ENCODE assay signal across 11 mouse cellular contexts in genomic region chr9:56712667-56713369, GRCm38 (mm10).
A peak's percentile ranks its signal among the peaks of the same experiment; 100 is the strongest.
DNase-seq lines count a peak whose midpoint lies in the region; ATAC-seq and TF ChIP-seq lines count a peak whose summit lies in the region.
"Had no signal": no experiment of that assay in that cellular context is flagged by ENCODE, and none has a peak within 500 bp of the region (broad histone marks: within the 10 kb centered on the region; RNA-seq: fewer than 3 reads in every experiment).

No protein-coding gene starts in this region.

- peak; percentile 24 for TF ChIP-seq CTCF in heart, postnatal 0 days (IDR thresholded peaks at IDR 0.05; ENCODE audit: low read depth)

- intact Hi-C loops in left cerebral cortex, postnatal 36 days (cut with DNase I), result loop anchor here (1.0 to 2.0 kb wide), 3 partner anchors 27 to 76 kb away; no protein-coding TSS in a partner anchor

- H3K4me1 ChIP-seq in heart, postnatal 0 days (ENCODE audit: control insufficient read depth, insufficient read depth), result no peaks in the 10 kb centered on the region
- no peaks in the 10 kb centered on the region for H3K4me1 ChIP-seq in kidney, embryonic 14.5 days (ENCODE audit: control insufficient read depth, insufficient read depth, low read length)

- no peak for TF ChIP-seq EP300 in heart, postnatal 0 days (IDR thresholded peaks at IDR 0.05; ENCODE audit: low read depth)

- peak overlapping the region; percentile 50 for H3K4me2 ChIP-seq in heart, postnatal 0 days (ENCODE audit: low read depth, low read length)
- no peak overlapping the region for H3K4me2 ChIP-seq in kidney, embryonic 14.5 days (replicated peaks; ENCODE audit: low read depth, low read length)

- H3K4me3 ChIP-seq in heart, postnatal 0 days (ENCODE audit: low read depth, low read length), result peak overlapping the region; percentile 12
- no peak overlapping the region for H3K4me3 ChIP-seq in kidney, embryonic 14.5 days (ENCODE audit: low read length)

- ATAC-seq in heart, postnatal 0 days (ENCODE audit: insufficient read depth, low read depth), result peak; percentile 85
- ATAC-seq in kidney, embryonic 14.5 days (ENCODE audit: low FRiP score, low TSS enrichment), result no peak

- H3K36me3 ChIP-seq in heart, postnatal 0 days (replicated peaks; ENCODE audit: control insufficient read depth, insufficient read depth, low read length), result no peaks in the 10 kb centered on the region
- H3K36me3 ChIP-seq in kidney, embryonic 14.5 days (ENCODE audit: control insufficient read depth, insufficient read depth, low read length), result no peaks in the 10 kb centered on the region

- no peaks in the 10 kb centered on the region for H3K27me3 ChIP-seq in heart, postnatal 0 days (ENCODE audit: control insufficient read depth, insufficient read depth, low read length)
- no peaks in the 10 kb centered on the region for H3K27me3 ChIP-seq in kidney, embryonic 14.5 days (ENCODE audit: control insufficient read depth, insufficient read depth, low read length)

- peak; percentile 77 for DNase-seq in gastrocnemius, adult 18-20 months (ENCODE audit: low spot score)
- DNase-seq in gastrocnemius, postnatal 10 days, result no peak
- DNase-seq in frontal cortex, adult 2 months (ENCODE audit: extremely low spot score in 1 of 2, low spot score in 1 of 2), result peak; percentile 96
- peak; percentile 31 for DNase-seq in heart, postnatal 0 days (ENCODE audit: low spot score)
- DNase-seq in left cerebral cortex, postnatal 36 days (ENCODE audit: low spot score in 2 of 2), result peak; percentile 89 to 91
- DNase-seq in thymus, postnatal 0 days (ENCODE audit: low spot score), result no peak
- DNase-seq in urinary bladder, adult 2 months (ENCODE audit: low spot score), result no peak
- DNase-seq: B cell, adult 2 months; lung, adult 18-20 months; thymus, postnatal 4 days had no signal

- H3K27ac ChIP-seq in heart, postnatal 0 days (ENCODE audit: low read depth), result no peak overlapping the region
- no peak overlapping the region for H3K27ac ChIP-seq in kidney, embryonic 14.5 days (ENCODE audit: low read depth, low read length)

- 30% methylated on average over 14 of the region's 14 CpGs for WGBS in heart, postnatal 0 days
- WGBS in kidney, embryonic 14.5 days, result 71% methylated on average over 14 of the region's 14 CpGs

- H3K9me3 ChIP-seq in heart, postnatal 0 days (replicated peaks; ENCODE audit: control insufficient read depth, low read length), result no peaks in the 10 kb centered on the region
- no peaks in the 10 kb centered on the region for H3K9me3 ChIP-seq in kidney, embryonic 14.5 days (ENCODE audit: control insufficient read depth, low read length)

- no peak overlapping the region for H3K9ac ChIP-seq in heart, postnatal 0 days (replicated peaks; ENCODE audit: low read depth, low read length)
- H3K9ac ChIP-seq in kidney, embryonic 14.5 days (ENCODE audit: low read depth, low read length), result no peak overlapping the region

Comparison
In these comparisons a context has a peak if more than half of its experiments do, and no peak if none do; other contexts are left out.
1. DNase-seq: peak in gastrocnemius, adult 18-20 months (single experiment), frontal cortex, adult 2 months (2 of 2), heart, postnatal 0 days (single experiment) and left cerebral cortex, postnatal 36 days (2 of 2); none in gastrocnemius, postnatal 10 days (single experiment), thymus, postnatal 0 days (single experiment) and urinary bladder, adult 2 months (single experiment).